32 mouse cellular contexts compared by ENCODE assay signal in the genomic region with DNA sequence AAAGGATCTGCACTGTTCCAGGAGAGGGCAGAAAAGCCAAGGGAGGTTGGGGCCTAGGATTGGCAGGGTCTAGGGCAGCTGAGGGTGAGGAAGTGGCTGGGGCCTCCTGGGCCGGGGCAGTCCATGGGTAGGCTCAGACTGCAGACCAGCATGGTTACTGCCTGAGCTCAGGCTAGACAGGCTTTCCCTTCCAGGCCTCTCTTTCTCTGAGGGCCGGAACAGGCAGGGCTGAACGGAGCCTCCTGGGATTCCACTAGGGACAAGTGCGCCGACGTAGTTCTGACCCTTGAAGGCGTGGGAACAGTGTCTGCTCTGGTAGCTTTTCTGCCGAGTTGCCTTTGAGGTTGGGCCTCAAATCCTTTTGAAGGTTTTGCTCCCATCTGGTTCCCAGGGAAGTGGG. TPM values are rescaled to one million over a fixed set of nuclear protein-coding genes. Genes with fewer than 3 reads are reported as not detected.
DNase-seq lines count a peak whose midpoint lies in the region; ATAC-seq and TF ChIP-seq lines count a peak whose summit lies in the region.
"Had no signal": no experiment of that assay in that cellular context is flagged by ENCODE, and none has a peak within 500 bp of the region (broad histone marks: within the 10 kb centered on the region; RNA-seq: fewer than 3 reads in every experiment).

No protein-coding gene starts in this region.

- peaks cover 8% of the 10 kb centered on the region; the same call in 1 of the 2 replicates for H3K4me1 ChIP-seq in midbrain, postnatal 0 days (ENCODE audit: insufficient read depth, low read length)
- peaks cover 13% of the 10 kb centered on the region for H3K4me1 ChIP-seq in midbrain, embryonic 14.5 days (ENCODE audit: control insufficient read depth, insufficient read depth, low read length)
- H3K4me1 ChIP-seq in small intestine, adult 2 months (ENCODE audit: control insufficient read depth, insufficient read depth, insufficient read length, low read length), result no peaks in the 10 kb centered on the region; the same call in 1 of the 2 replicates

- 0 out of 2 replicates have a peak, but pooled peaks have one; percentile 7 for TF ChIP-seq CTCF in midbrain, postnatal 0 days (IDR thresholded peaks at IDR 0.05)
- TF ChIP-seq CTCF in small intestine, adult 2 months (IDR thresholded peaks at IDR 0.05; ENCODE audit: extremely low read depth, insufficient read length, insufficient replicate concordance, low read depth, low read length), result no peak

- no peak for ATAC-seq in midbrain, postnatal 0 days (ENCODE audit: low FRiP score)
- ATAC-seq in midbrain, embryonic 14.5 days (ENCODE audit: low FRiP score, low TSS enrichment), result no peak
- ATAC-seq: CD4-positive, CD25-positive, alpha-beta regulatory T cell, adult 4 months; forebrain, embryonic 14.5 days; forebrain, postnatal 0 days; hindbrain, postnatal 0 days; inflammation-experienced regulatory T-cells, adult 6 months; intestine, embryonic 16.5 days had no signal

- H3K4me2 ChIP-seq in midbrain, postnatal 0 days (ENCODE audit: low read depth, low read length, poor library complexity, severe bottlenecking), result no peak overlapping the region
- no peak overlapping the region for H3K4me2 ChIP-seq in midbrain, embryonic 14.5 days (ENCODE audit: low read length)
- H3K4me2 ChIP-seq: embryonic facial prominence, embryonic 12.5 days; embryonic facial prominence, embryonic 15.5 days; heart, embryonic 13.5 days; hindbrain, embryonic 14.5 days had no signal

- H3K36me3 ChIP-seq in midbrain, postnatal 0 days (ENCODE audit: insufficient read depth, low read length), result no peaks in the 10 kb centered on the region
- H3K36me3 ChIP-seq in midbrain, embryonic 14.5 days (ENCODE audit: control insufficient read depth, insufficient read depth, low read length), result no peaks in the 10 kb centered on the region
- no peaks in the 10 kb centered on the region for H3K36me3 ChIP-seq in small intestine, adult 2 months (ENCODE audit: control insufficient read depth, insufficient read depth, low read length)
- H3K36me3 ChIP-seq: embryonic facial prominence, embryonic 12.5 days; embryonic facial prominence, embryonic 15.5 days; heart, embryonic 13.5 days had no signal

- WGBS in midbrain, postnatal 0 days, result 87% methylated on average over 8 of the region's 8 CpGs
- WGBS in midbrain, embryonic 14.5 days, result 75% methylated on average over 8 of the region's 8 CpGs
- 84% methylated on average over 8 of the region's 8 CpGs for WGBS in small intestine, adult 2 months

- H3K27me3 ChIP-seq in midbrain, postnatal 0 days (ENCODE audit: insufficient read depth, low read length), result no peaks in the 10 kb centered on the region
- no peaks in the 10 kb centered on the region for H3K27me3 ChIP-seq in midbrain, embryonic 14.5 days (ENCODE audit: control insufficient read depth, insufficient read depth, low read length)
- peaks cover 11% of the 10 kb centered on the region; the same call in 1 of the 2 replicates for H3K27me3 ChIP-seq in small intestine, adult 2 months (ENCODE audit: control insufficient read depth, insufficient read depth, low read length)

- DNase-seq in gastrocnemius, postnatal 25 days, result peak; percentile 21
- DNase-seq in gastrocnemius, postnatal 10 days, result no peak
- peak; percentile 32 for DNase-seq in heart, adult 8-10 months (ENCODE audit: low spot score)
- DNase-seq in heart, postnatal 25 days (ENCODE audit: low spot score), result no peak
- no peak for DNase-seq in midbrain, postnatal 0 days (ENCODE audit: low spot score)
- DNase-seq in midbrain, embryonic 14.5 days, result no peak
- DNase-seq in adrenal gland, postnatal 14 days, result no peak
- DNase-seq: adrenal gland, adult 8-10 months; cerebellum, adult 11 months; cerebellum, adult 2 months; cerebellum, adult 9-11 months; cerebellum, postnatal 25 days; forebrain, postnatal 0 days; kidney, adult 18-20 months had no signal

- no peak overlapping the region for H3K27ac ChIP-seq in midbrain, postnatal 0 days (ENCODE audit: low read depth, low read length)
- H3K27ac ChIP-seq in midbrain, embryonic 14.5 days (replicated peaks; ENCODE audit: low read depth, low read length), result no peak overlapping the region
- H3K27ac ChIP-seq in small intestine, adult 2 months (ENCODE audit: insufficient read depth, low read depth, low read length), result no peak overlapping the region
- H3K27ac ChIP-seq: embryonic facial prominence, embryonic 12.5 days; embryonic facial prominence, embryonic 15.5 days; heart, embryonic 13.5 days; hindbrain, embryonic 14.5 days; hindbrain, postnatal 0 days had no signal

- no peaks in the 10 kb centered on the region for H3K9me3 ChIP-seq in midbrain, postnatal 0 days (ENCODE audit: low read length)
- no peaks in the 10 kb centered on the region for H3K9me3 ChIP-seq in midbrain, embryonic 14.5 days (ENCODE audit: control insufficient read depth, low read length)
- H3K9me3 ChIP-seq: embryonic facial prominence, embryonic 12.5 days; embryonic facial prominence, embryonic 15.5 days; heart, embryonic 13.5 days had no signal

- H3K9ac ChIP-seq in midbrain, postnatal 0 days (replicated peaks; ENCODE audit: low read length, poor library complexity, severe bottlenecking), result no peak overlapping the region
- H3K9ac ChIP-seq in midbrain, embryonic 14.5 days (replicated peaks; ENCODE audit: low read length), result no peak overlapping the region
- H3K9ac ChIP-seq: embryonic facial prominence, embryonic 12.5 days; embryonic facial prominence, embryonic 15.5 days; forebrain, postnatal 0 days; heart, embryonic 13.5 days; hindbrain, embryonic 14.5 days had no signal

- no peak overlapping the region for H3K4me3 ChIP-seq in midbrain, postnatal 0 days (ENCODE audit: low read depth, low read length)
- no peak overlapping the region for H3K4me3 ChIP-seq in midbrain, embryonic 14.5 days (replicated peaks; ENCODE audit: low read depth, low read length)
- H3K4me3 ChIP-seq in small intestine, adult 2 months (ENCODE audit: low read depth, low read length), result no peak overlapping the region
- H3K4me3 ChIP-seq: embryonic facial prominence, embryonic 12.5 days; embryonic facial prominence, embryonic 15.5 days; heart, embryonic 13.5 days had no signal

- intact Hi-C loops in heart, postnatal 25 days (cut with DNase I), result no loop called here

- 0 out of 2 replicates have a peak, but pooled peaks have one; percentile 17 for TF ChIP-seq POLR2A in small intestine, adult 2 months (IDR thresholded peaks at IDR 0.05; ENCODE audit: low read depth, low read length)

RNA-seq across cellular contexts. Expression of a gene that starts 1.9 kb away (rescaled TPM):
- 1 to 10 TPM; 4.1 to 6.7 TPM for total RNA-seq in gastrocnemius, postnatal 25 days (2021)
- total RNA-seq in gastrocnemius, postnatal 10 days (2021), result 10 to 100 TPM; 12.7 to 16.1 TPM
- total RNA-seq in heart, adult 8-10 months (2022), result 10 to 100 TPM in 2 of 4 experiments, 1 to 10 TPM in 2; 7.5 to 10.8 (median 9.1) TPM
- 10 to 100 TPM; 11.1 to 12.5 TPM for total RNA-seq in heart, postnatal 25 days (2021)
- 24.8 and 25.8 TPM in 2 replicates for total RNA-seq in midbrain, postnatal 0 days (2014; rRNA removed)
- polyA plus RNA-seq in midbrain, postnatal 0 days (2015; fragmentation: Nextera tagmentation; extraction: Ambion mirVana), result 21.9 and 26.5 TPM in 2 replicates
- 15.7 and 24.4 TPM in 2 replicates for polyA plus RNA-seq in midbrain, embryonic 14.5 days (2014; fragmentation: Nextera tagmentation; extraction: Ambion mirVana)
- polyA plus RNA-seq in small intestine, adult 2 months (2012; rRNA removed), result 5.1 and 7.0 TPM in 2 replicates
- 10.0 and 13.2 TPM in 2 replicates for total RNA-seq in adrenal gland, postnatal 14 days (2021)
- total RNA-seq: common myeloid progenitor, adult 5-6 weeks; MEL had no signal
- polyA plus RNA-seq: CD4-positive, CD25-positive, alpha-beta regulatory T cell, adult 4 months had no signal

RNA-seq across cellular contexts. Expression of a gene that starts 14.9 kb away (rescaled TPM):
- total RNA-seq in gastrocnemius, postnatal 25 days (2021), result not detected
- not detected for total RNA-seq in gastrocnemius, postnatal 10 days (2021)
- under 1 TPM in 1 of 4 experiments, not detected in 3; 0.14 TPM for total RNA-seq in heart, adult 8-10 months (2022)
- under 1 TPM in 1 of 2 experiments, not detected in 1; 0.13 TPM for total RNA-seq in heart, postnatal 25 days (2021)
- total RNA-seq in midbrain, postnatal 0 days (2014; rRNA removed), result 1.0 and 1.8 TPM in 2 replicates
- 0.83 and 0.85 TPM in 2 replicates for polyA plus RNA-seq in midbrain, postnatal 0 days (2015; fragmentation: Nextera tagmentation; extraction: Ambion mirVana)
- polyA plus RNA-seq in midbrain, embryonic 14.5 days (2014; fragmentation: Nextera tagmentation; extraction: Ambion mirVana), result 0.18 and 0.38 TPM in 2 replicates
- polyA plus RNA-seq in small intestine, adult 2 months (2012; rRNA removed), result 3.5 and 21.3 TPM in 2 replicates
- 0.26 TPM in 1 of 2 replicates, not detected in the other for total RNA-seq in adrenal gland, postnatal 14 days (2021)
- total RNA-seq: adrenal gland, adult 8-10 months; adrenal gland, postnatal 36 days; gastrocnemius, postnatal 36 days; MEL had no signal
- polyA plus RNA-seq: forebrain, embryonic 14.5 days; heart, embryonic 13.5 days; hindbrain, embryonic 14.5 days had no signal

RNA-seq across cellular contexts. Expression of a gene that starts 38.1 kb away (rescaled TPM):
- not detected for total RNA-seq in gastrocnemius, postnatal 25 days (2021)
- total RNA-seq in gastrocnemius, postnatal 10 days (2021), result not detected
- total RNA-seq in heart, adult 8-10 months (2022), result not detected
- total RNA-seq in heart, postnatal 25 days (2021), result not detected
- total RNA-seq in midbrain, postnatal 0 days (2014; rRNA removed), result not detected in 2 replicates
- polyA plus RNA-seq in midbrain, postnatal 0 days (2015; fragmentation: Nextera tagmentation; extraction: Ambion mirVana), result not detected in 2 replicates
- not detected in 2 replicates for polyA plus RNA-seq in midbrain, embryonic 14.5 days (2014; fragmentation: Nextera tagmentation; extraction: Ambion mirVana)
- 0.18 and 0.53 TPM in 2 replicates for polyA plus RNA-seq in small intestine, adult 2 months (2012; rRNA removed)
- not detected in 2 replicates for total RNA-seq in adrenal gland, postnatal 14 days (2021)
- total RNA-seq: adrenal gland, adult 8-10 months; adrenal gland, postnatal 36 days; common myeloid progenitor, adult 5-6 weeks; forebrain, postnatal 0 days; gastrocnemius, postnatal 36 days; heart, adult 18-20 months; heart, postnatal 36 days; hindbrain, postnatal 0 days; MEL had no signal
- polyA plus RNA-seq: CD4-positive, CD25-positive, alpha-beta regulatory T cell, adult 4 months; embryonic facial prominence, embryonic 12.5 days; forebrain, embryonic 11.5 days; forebrain, embryonic 14.5 days; forebrain, postnatal 0 days; frontal cortex, adult 2 months; hindbrain, postnatal 0 days; inflammation-experienced regulatory T-cells, adult 6 months had no signal

RNA-seq across cellular contexts. Expression of a gene that starts 42.2 kb away (rescaled TPM):
- total RNA-seq in gastrocnemius, postnatal 25 days (2021), result under 1 TPM in 1 of 2 experiments, not detected in 1; 0.16 TPM
- under 1 TPM; 0.26 to 0.38 TPM for total RNA-seq in gastrocnemius, postnatal 10 days (2021)
- total RNA-seq in heart, adult 8-10 months (2022), result under 1 TPM; 0.16 to 0.59 (median 0.30) TPM
- under 1 TPM in 1 of 2 experiments, not detected in 1; 0.45 TPM for total RNA-seq in heart, postnatal 25 days (2021)
- 0.33 and 0.49 TPM in 2 replicates for total RNA-seq in midbrain, postnatal 0 days (2014; rRNA removed)
- polyA plus RNA-seq in midbrain, postnatal 0 days (2015; fragmentation: Nextera tagmentation; extraction: Ambion mirVana), result 0.18 and 0.35 TPM in 2 replicates
- not detected in 2 replicates for polyA plus RNA-seq in midbrain, embryonic 14.5 days (2014; fragmentation: Nextera tagmentation; extraction: Ambion mirVana)
- polyA plus RNA-seq in small intestine, adult 2 months (2012; rRNA removed), result 0.10 and 0.23 TPM in 2 replicates
- total RNA-seq in adrenal gland, postnatal 14 days (2021), result 0.37 and 0.49 TPM in 2 replicates
- total RNA-seq: common myeloid progenitor, adult 5-6 weeks; MEL had no signal
- polyA plus RNA-seq: CD4-positive, CD25-positive, alpha-beta regulatory T cell, adult 4 months; inflammation-experienced regulatory T-cells, adult 6 months had no signal

Comparison
In these comparisons a context has a peak if more than half of its experiments do, and no peak if none do; other contexts are left out.
1. DNase-seq: peak in gastrocnemius, postnatal 25 days (single experiment) and heart, adult 8-10 months (single experiment); none in gastrocnemius, postnatal 10 days (single experiment), heart, postnatal 25 days (single experiment), midbrain, postnatal 0 days (single experiment), midbrain, embryonic 14.5 days (single experiment) and adrenal gland, postnatal 14 days (single experiment).